Mouse (Mus musculus) cerebellum, adult (tissue): ENCODE measurements around the gene 5730522E02Rik.

Source experiments
- ATAC-seq: cut with Nextera tagmentation; 2 replicates; pipeline ENCODE4 v1.9.2; 2017; ENCODE audit warnings: mild to moderate bottlenecking, moderate library complexity, mixed read lengths; ENCODE audit not compliant: insufficient number of reproducible peaks, low FRiP score, low TSS enrichment

Gene 5730522E02Rik

GRCm38 (mm10) chr11:25853032-25853431 lies 357.5 kb downstream of the 5730522E02Rik start:
- ATAC-seq: no peak

- ATAC-seq: no peak
Observed at GRCm38 (mm10) chr11:25848824-25849644, 361.5 kb downstream of the 5730522E02Rik start.

- no peak for ATAC-seq
Observed at GRCm38 (mm10) chr11:25838451-25838850, 372.1 kb downstream of the 5730522E02Rik start.

- ATAC-seq: no peak
Observed at GRCm38 (mm10) chr11:25819789-25820188, 390.8 kb downstream of the 5730522E02Rik start.

GRCm38 (mm10) chr11:25813446-25813845 lies 397.1 kb downstream of the 5730522E02Rik start:
- ATAC-seq: no peak

- ATAC-seq: no peak
Observed at GRCm38 (mm10) chr11:25787691-25788090, 422.9 kb downstream of the 5730522E02Rik start.

- no peak for ATAC-seq
Observed at GRCm38 (mm10) chr11:25772231-25772630, 438.3 kb downstream of the 5730522E02Rik start.

- no peak for ATAC-seq
Observed at GRCm38 (mm10) chr11:25770991-25771568, 439.5 kb downstream of the 5730522E02Rik start.

- ATAC-seq: no peak
Observed at GRCm38 (mm10) chr11:25767584-25768333, 442.8 kb downstream of the 5730522E02Rik start.

GRCm38 (mm10) chr11:25753156-25753899 lies 457.2 kb downstream of the 5730522E02Rik start:
- no peak for ATAC-seq

- ATAC-seq: no peak
Observed at GRCm38 (mm10) chr11:25752418-25752817, 458.1 kb downstream of the 5730522E02Rik start.

- no peak for ATAC-seq
Observed at GRCm38 (mm10) chr11:25747098-25747862, 463.3 kb downstream of the 5730522E02Rik start.

GRCm38 (mm10) chr11:25743664-25744063 lies 466.9 kb downstream of the 5730522E02Rik start:
- no peak for ATAC-seq

GRCm38 (mm10) chr11:25737255-25737654 lies 473.3 kb downstream of the 5730522E02Rik start:
- no peak for ATAC-seq

GRCm38 (mm10) chr11:25729476-25729875 lies 481.1 kb downstream of the 5730522E02Rik start:
- ATAC-seq: no peak

- ATAC-seq: no peak
Observed at GRCm38 (mm10) chr11:25715447-25716321, 494.9 kb downstream of the 5730522E02Rik start.

- ATAC-seq: no peak
Observed at GRCm38 (mm10) chr11:25710559-25710958, 500.0 kb downstream of the 5730522E02Rik start.

GRCm38 (mm10) chr11:25709892-25710291 lies 500.7 kb downstream of the 5730522E02Rik start:
- no peak for ATAC-seq
